Mouse (Mus musculus) midbrain, postnatal 0 days (tissue): ENCODE measurements around the gene Pdgfd. TPM values are rescaled to one million over a fixed set of nuclear protein-coding genes. Genes with fewer than 3 reads are reported as not detected.

Experiments
- ATAC-seq: fragments of 200-750 bp; cut with Nextera tagmentation; 2 replicates; pipeline ENCODE4 v1.8.0; 2017; ENCODE audit warnings: moderate number of reproducible peaks, mild to moderate bottlenecking, moderate TSS enrichment, moderate library complexity; ENCODE audit not compliant: low FRiP score
- DNase-seq: peaks from one replicate; pipeline ENCODE4 v3.0.0-alpha.2; 2015; ENCODE audit warnings: low spot score
- H3K27ac ChIP-seq: fragments of 300-500 bp; sonication (generic); 2 replicates; pipeline ENCODE4 v1.5.1; 2014; ENCODE audit warnings: low read depth, mild to moderate bottlenecking, low read length, mixed read lengths
- H3K27me3 ChIP-seq: fragments of 300-500 bp; sonication (generic); 2 replicates; pipeline ENCODE4 v1.6.1; 2014; ENCODE audit warnings: low read length, control low read depth, mixed read lengths; ENCODE audit not compliant: insufficient read depth
- H3K36me3 ChIP-seq: fragments of 300-500 bp; sonication (generic); 2 replicates; pipeline ENCODE4 v1.6.1; 2014; ENCODE audit warnings: low read length, control low read depth, mixed read lengths; ENCODE audit not compliant: insufficient read depth
- H3K4me1 ChIP-seq: fragments of 300-500 bp; sonication (generic); 2 replicates; pipeline ENCODE4 v1.6.1; 2014; ENCODE audit warnings: mild to moderate bottlenecking, control low read depth, antibody characterized with exemption, low read length, mixed read lengths; ENCODE audit not compliant: insufficient read depth
- H3K4me2 ChIP-seq: fragments of 300-500 bp; sonication (generic); 2 replicates; pipeline ENCODE4 v1.6.1; 2014; ENCODE audit warnings: low read depth, mild to moderate bottlenecking, low read length, mixed read lengths; ENCODE audit not compliant: poor library complexity, severe bottlenecking
- H3K4me3 ChIP-seq: fragments of 300-500 bp; sonication (generic); 2 replicates; pipeline ENCODE4 v1.5.1; 2014; ENCODE audit warnings: low read depth, mild to moderate bottlenecking, low read length, moderate library complexity
- H3K9ac ChIP-seq: fragments of 300-500 bp; sonication (generic); replicated peaks from 2 replicates; pipeline ENCODE4 v1.6.1; 2014; ENCODE audit warnings: mild to moderate bottlenecking, low read length, moderate library complexity, mixed read lengths; ENCODE audit not compliant: poor library complexity, severe bottlenecking
- H3K9me3 ChIP-seq: fragments of 300-500 bp; sonication (generic); 2 replicates; pipeline ENCODE4 v1.6.1; 2016; ENCODE audit warnings: low read length, control low read depth
- CTCF ChIP-seq: IDR thresholded peaks from 2 replicates; pipeline ENCODE4 v1.5.1; 2016; ENCODE audit warnings: antibody characterized with exemption, mild to moderate bottlenecking
- WGBS: fragments of 180-500 bp; shearing (Covaris S2); extraction: QIAGEN DNeasy Blood & Tissue Kit; methylation state at CpG from one replicate; pipeline ENCODE4 v1.1.7; 2014; 5-methylcytosine and 5-hydroxymethylcytosine counted together
- polyA plus RNA-seq: library from polyadenylated mRNA; unstranded; fragments of >200 nt; fragmentation: Nextera tagmentation; extraction: Ambion mirVana; gene quantifications from 2 replicates; pipeline ENCODE4 v1.2.1, GENCODE M21; 2015
- total RNA-seq: library from RNA; depleted of rRNA; stranded (reverse); fragments of >200 nt; gene quantifications from 2 replicates; pipeline ENCODE4 v1.2.3, GENCODE M21; 2014; rRNA removed

Gene Pdgfd
- total and polyA plus RNA-seq, 2 experiments from 2014 or later, result 3.0 to 6.7 TPM

DNA sequence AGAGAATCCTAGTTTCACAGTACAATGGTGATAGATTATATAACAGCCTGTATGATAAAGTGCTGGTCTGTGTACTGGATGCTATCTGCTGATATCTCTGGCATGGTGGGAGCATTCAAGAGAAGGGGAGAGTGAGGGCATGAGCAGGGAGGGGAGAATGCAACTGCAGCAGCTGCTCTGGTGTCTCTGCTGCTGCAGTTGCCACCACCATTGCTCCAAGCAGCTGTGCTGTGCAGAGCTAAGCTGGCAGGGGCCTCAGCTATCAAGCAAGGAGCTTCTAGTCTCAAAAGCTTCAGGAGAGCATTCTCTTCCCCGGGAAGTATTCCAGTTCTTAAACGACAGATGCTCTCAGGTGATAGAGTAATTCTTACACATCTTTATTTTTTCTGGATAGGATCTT lies 192.4 kb downstream of the Pdgfd start:
- no peak overlapping the region for H3K27ac ChIP-seq
- H3K4me3 ChIP-seq, result no peak overlapping the region
- H3K9ac ChIP-seq, result no peak overlapping the region
- 91% methylated on average over 2 of the region's 2 CpGs for WGBS
- ATAC-seq (no peak), DNase-seq (no peak)
- H3K36me3 ChIP-seq, result no peaks in the 10 kb centered on the region
- H3K9me3 ChIP-seq, result no peaks in the 10 kb centered on the region
- no peak for TF ChIP-seq CTCF
- H3K4me2 ChIP-seq, result no peak overlapping the region
- H3K4me1 ChIP-seq, result no peaks in the 10 kb centered on the region
- no peaks in the 10 kb centered on the region for H3K27me3 ChIP-seq

DNA sequence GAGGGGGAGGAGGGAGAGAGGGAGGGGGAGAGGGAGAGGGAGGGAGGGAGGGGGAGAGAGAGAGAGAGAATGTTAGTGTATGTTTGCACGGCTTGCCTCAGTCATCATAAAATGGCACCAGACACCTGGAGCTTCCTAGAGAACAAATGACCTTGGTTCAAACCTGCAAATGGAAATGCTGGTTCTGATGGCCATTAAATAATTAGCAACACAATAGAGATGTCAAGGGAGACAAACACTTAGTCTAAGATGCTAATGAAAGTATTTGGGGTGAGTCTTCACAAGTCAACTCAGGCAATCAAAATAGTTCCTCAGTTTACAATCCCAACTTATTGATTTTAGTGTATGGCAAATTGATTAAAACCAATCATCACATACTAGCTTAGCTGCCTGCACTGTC lies 198.2 kb downstream of the Pdgfd start:
- no peak for TF ChIP-seq CTCF
- no peak for ATAC-seq
- H3K4me2 ChIP-seq, result no peak overlapping the region
- H3K4me1 ChIP-seq, result no peaks in the 10 kb centered on the region
- no peak overlapping the region for H3K9ac ChIP-seq
- no peak overlapping the region for H3K4me3 ChIP-seq
- H3K9me3 ChIP-seq, result no peaks in the 10 kb centered on the region
- H3K27me3 ChIP-seq, result no peaks in the 10 kb centered on the region
- no peak for DNase-seq
- 86% methylated on average over 1 of the region's 1 CpGs for WGBS
- H3K27ac ChIP-seq, result no peak overlapping the region
- no peaks in the 10 kb centered on the region for H3K36me3 ChIP-seq

DNA sequence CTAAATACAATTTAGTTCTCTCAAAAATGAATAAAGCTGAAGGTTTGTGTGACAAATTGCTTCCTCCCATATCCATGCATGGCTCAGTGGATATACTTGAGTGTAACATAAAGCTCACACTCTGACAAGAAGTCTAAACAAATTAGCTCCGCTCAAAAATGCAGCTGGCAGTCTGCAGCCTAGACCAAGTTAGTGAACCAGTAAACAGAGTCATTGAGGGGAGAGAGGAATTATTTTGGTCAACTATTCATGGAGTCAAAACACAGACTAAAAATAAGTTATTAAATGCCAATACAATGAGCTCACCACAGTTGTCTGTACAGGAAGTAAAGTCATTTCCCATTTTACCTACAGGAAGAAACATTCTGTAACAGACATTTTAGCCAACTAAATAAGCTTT lies 233.4 kb downstream of the Pdgfd start:
- no peak overlapping the region for H3K9ac ChIP-seq
- DNase-seq (no peak), ATAC-seq (no peak)
- no peaks in the 10 kb centered on the region for H3K36me3 ChIP-seq
- no peak for TF ChIP-seq CTCF
- no peak overlapping the region for H3K4me3 ChIP-seq
- H3K9me3 ChIP-seq, result no peaks in the 10 kb centered on the region
- no peaks in the 10 kb centered on the region for H3K27me3 ChIP-seq
- H3K27ac ChIP-seq, result no peak overlapping the region
- WGBS, result 57% methylated on average over 1 of the region's 1 CpGs
- H3K4me2 ChIP-seq, result no peak overlapping the region
- H3K4me1 ChIP-seq, result no peaks in the 10 kb centered on the region

DNA sequence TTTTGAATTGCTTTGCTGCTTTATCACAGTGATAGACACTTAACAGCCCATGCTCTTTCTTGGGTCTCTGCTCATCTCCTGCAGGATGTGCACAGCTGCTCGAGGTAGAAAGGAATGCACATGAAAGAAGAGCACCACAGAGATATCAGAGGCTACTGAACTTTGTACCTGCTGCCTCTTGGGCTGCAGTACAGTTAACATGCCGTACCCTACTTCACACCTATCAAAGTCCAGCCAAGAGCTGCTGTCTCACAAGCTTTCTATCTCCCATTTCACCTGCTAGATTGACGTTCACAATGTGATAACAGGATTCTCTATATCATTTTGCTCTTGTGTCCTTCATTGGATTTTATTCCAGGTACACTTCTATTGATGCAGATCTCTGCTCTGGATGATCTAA lies 238.2 kb downstream of the Pdgfd start:
- Histone ChIP-seq H3K9ac (no peak overlapping the region), H3K4me2 (no peak overlapping the region), H3K4me1 (no peaks in the 10 kb centered on the region), H3K9me3 (no peaks in the 10 kb centered on the region), H3K27me3 (no peaks in the 10 kb centered on the region), H3K4me3 (no peak overlapping the region), H3K27ac (no peak overlapping the region), H3K36me3 (no peaks in the 10 kb centered on the region)
- no peak for TF ChIP-seq CTCF
- no peak for ATAC-seq
- 70% methylated on average over 3 of the region's 3 CpGs for WGBS
- no peak for DNase-seq

DNA sequence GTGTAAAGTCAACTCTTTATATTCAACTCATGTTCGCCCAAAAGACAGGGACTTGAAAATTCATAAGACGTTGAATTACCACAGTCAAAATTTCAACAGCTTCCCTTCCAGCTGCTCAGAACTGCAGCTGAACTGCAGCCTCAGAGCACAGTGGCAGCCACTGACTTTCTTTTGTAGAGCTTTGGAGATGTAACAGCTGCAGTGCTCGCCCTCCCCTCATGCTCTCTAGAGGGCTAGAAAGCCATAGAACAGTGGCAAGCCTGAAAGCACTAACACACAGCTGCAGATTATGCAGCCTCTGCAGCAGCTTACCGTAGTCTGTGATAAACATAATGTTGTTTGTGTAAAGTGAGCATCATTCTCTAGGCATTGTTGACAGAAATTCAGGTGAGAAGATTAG lies 239.6 kb downstream of the Pdgfd start:
- no peak for TF ChIP-seq CTCF
- Histone ChIP-seq H3K4me1 (no peaks in the 10 kb centered on the region), H3K4me2 (no peak overlapping the region), H3K9ac (no peak overlapping the region), H3K9me3 (no peaks in the 10 kb centered on the region), H3K36me3 (no peaks in the 10 kb centered on the region), H3K27me3 (no peaks in the 10 kb centered on the region), H3K4me3 (no peak overlapping the region), H3K27ac (no peak overlapping the region)
- ATAC-seq, result peak; percentile 60; the same call in 1 of the 2 replicates
- 38% methylated on average over 4 of the region's 4 CpGs for WGBS
- DNase-seq, result peak; percentile 53

DNA sequence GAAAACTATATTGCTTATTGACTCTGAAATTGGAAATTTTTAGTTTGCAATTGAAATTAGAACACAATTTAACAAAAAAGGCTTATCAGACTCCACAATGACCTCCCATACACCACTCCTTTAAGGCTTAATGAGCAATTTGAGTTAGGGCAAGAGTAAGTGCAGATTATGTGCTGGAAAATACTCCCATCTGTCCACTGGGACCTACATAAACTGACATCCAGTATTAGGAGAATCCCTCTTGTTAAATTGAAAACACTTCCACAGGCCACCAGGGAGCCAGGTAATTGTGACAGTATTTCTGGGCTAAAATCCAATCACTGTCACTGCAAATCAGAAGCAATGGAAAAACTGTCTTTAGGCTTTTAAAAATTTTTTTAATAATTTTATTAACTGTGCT lies 256.2 kb downstream of the Pdgfd start:
- peak; percentile 49 for DNase-seq
- TF ChIP-seq CTCF, result no peak
- ATAC-seq, result 0 out of 2 replicates have a peak, but pooled peaks have one; percentile 52
- Histone ChIP-seq H3K4me1 (no peaks in the 10 kb centered on the region), H3K36me3 (no peaks in the 10 kb centered on the region), H3K9ac (no peak overlapping the region), H3K4me2 (no peak overlapping the region), H3K4me3 (no peak overlapping the region), H3K9me3 (no peaks in the 10 kb centered on the region), H3K27me3 (no peaks in the 10 kb centered on the region), H3K27ac (no peak overlapping the region)

Other genes with a start within 250 kb of the Pdgfd start
- not detected in 2 replicates for gene Ddi1, start 101.3 kb downstream of the Pdgfd start, total RNA-seq
- gene Ddi1, start 101.3 kb downstream of the Pdgfd start, polyA plus RNA-seq, result not detected in 2 replicates